Mouse (Mus musculus) adrenal gland, postnatal 4 days (tissue): ENCODE results near the gene U2af1l4. TPM values are rescaled to one million over a fixed set of nuclear protein-coding genes. Genes with fewer than 3 reads are reported as not detected.
A peak's percentile ranks its signal among the peaks of the same experiment; 100 is the strongest.

Experiments
- DNase-seq, 2 experiments: peaks; one replicate each; pipeline ENCODE4 v3.0.0; 2021 to 2022; ENCODE audit warnings: low spot score in 2 of 2, mixed read lengths in 2 of 2
- total RNA-seq, 2 experiments: library from RNA; stranded (reverse); gene quantifications; 2 replicates each; pipeline ENCODE4 v1.2.3; 2021

U2af1l4 gene
- total RNA-seq, 2 experiments from 2014 or later: 70.4 to 75.2 TPM

DNA sequence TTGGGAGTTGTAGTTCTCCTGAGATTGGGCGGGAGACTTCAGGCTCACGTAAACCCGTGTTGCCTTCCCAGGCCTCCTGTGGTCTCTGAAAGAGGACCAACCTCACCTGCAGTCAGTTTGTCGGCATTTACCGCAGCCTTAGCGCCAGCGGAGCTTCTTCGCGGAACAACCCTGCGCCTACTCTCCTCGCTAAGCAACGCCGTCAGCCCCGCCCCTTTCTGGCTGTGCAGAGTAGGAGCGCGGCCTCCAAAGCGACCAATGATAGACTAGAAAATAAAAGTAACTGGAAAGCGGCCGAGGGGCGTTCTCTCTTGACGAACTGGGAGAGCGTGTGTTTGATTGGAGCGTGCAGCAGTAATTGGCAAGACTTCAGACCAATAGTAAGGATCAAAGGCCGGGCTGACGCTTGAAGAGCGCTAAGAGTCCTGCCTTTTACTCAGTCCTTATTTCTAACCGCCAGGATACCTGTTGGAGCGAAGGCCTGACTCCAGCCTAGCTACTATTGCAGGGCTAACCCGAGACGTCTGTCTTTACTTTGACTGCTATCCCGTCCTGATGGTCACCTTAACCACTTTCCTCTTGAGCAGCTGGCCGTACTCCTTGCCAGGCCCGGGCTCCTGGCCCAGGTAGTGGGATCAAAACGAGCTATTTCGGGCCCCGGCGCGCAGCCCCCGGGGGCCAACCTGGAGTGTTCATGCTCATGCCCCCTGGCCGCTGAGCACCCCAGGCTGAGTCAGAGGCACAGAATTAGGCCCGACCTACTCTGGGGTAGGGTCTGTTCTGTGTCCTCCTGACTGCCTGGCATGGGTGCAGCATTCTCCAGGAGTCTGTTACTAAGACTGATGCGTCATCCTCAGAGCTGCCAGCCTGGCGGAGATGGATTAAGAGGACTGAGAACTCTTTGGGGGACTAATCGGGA lies 10.7 kb upstream of the U2af1l4 start, which contains the start of the genes Hspb6 and Proser3:
Hspb6 (plus strand) TSS at position 77 of the 919 bp plus-strand sequence.
Proser3 (minus strand) TSS at position 198 of the 919 bp plus-strand sequence.
- peak; percentile 76 to 96 for DNase-seq

- peak in 1 of 2 experiments; percentile 61 for DNase-seq
Observed at GRCm38 (mm10) chr7:30553021-30553589, 10.0 kb upstream of the U2af1l4 start.

- no peak for DNase-seq
Observed at GRCm38 (mm10) chr7:30553810-30554584, 9.1 kb upstream of the U2af1l4 start.

DNA sequence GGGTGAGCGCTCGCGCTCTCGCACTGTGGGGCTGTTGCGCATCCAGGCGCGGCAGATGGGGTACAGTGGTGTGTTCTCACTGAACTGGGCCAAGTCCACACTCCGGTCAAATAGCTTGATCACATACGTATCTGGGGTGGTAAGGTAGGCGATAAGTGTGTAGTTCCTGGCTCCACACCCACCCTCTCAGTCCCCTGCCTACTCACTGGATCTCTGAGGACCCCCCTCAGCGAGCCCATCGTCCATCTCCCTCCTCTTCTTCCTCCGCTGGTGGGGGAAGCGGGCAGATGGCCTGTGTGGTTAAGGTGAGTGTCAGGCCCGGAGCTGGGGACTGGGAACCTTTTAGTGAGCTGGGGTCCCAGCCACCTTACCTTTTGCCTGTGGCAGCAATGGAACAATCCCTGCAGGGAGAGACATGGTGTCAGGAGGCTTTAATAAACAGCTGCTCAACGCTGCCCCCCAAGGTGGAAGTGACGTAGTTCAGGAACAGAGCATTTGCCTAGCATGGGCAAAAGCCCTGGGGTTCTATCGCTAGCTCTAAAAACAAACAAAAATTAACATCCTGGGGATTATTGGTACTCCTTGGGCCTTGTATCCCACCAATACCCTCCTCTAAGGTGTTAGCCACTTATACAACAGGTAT lies 6.1 kb upstream of the U2af1l4 start:
- DNase-seq: no peak

GRCm38 (mm10) chr7:30557901-30558514 lies 5.1 kb upstream of the U2af1l4 start:
- DNase-seq: no peak

- DNase-seq: no peak
Observed at GRCm38 (mm10) chr7:30558656-30559442, 4.3 kb upstream of the U2af1l4 start.

GRCm38 (mm10) chr7:30559443-30559954 lies 3.6 kb upstream of the U2af1l4 start, which contains the start of gene Lin37:
Gene Lin37, minus strand, starts transcription at chr7:30559838.
- DNase-seq: peak; percentile 76 to 90

- DNase-seq: no peak
Observed at GRCm38 (mm10) chr7:30560296-30560695, 2.8 kb upstream of the U2af1l4 start.

DNA sequence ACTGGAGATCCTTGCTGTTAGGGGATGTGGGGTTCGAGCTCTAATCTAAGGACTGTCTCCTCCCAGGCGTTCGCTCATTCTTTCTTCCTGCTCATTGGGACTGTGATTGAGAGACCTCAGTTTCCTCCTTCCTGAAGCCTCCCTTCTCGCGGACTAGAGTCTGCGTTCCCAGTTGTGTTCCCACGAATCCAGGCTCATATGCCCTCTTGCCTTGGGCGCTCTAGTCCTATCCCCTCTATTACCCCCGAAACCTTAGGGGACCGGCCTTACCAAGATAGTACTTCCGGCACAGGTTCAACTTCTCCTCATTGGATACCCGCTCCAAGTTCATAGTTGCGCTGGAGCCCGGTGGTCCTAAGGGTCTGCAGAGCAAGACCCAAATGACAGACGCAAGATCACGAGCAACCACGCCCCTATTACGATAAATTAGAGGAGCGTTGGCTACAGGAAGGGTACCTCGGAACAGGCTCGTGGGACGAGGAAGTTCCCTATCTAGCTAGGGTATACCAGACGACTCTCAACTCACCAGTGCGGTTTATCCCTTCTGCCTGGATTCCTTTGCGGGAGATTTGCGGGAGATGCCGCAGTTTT lies 480 bp upstream of the U2af1l4 start:
- no peak for DNase-seq

- DNase-seq: no peak
Observed at GRCm38 (mm10) chr7:30563906-30564280, 792 bp downstream of the U2af1l4 start.

DNA sequence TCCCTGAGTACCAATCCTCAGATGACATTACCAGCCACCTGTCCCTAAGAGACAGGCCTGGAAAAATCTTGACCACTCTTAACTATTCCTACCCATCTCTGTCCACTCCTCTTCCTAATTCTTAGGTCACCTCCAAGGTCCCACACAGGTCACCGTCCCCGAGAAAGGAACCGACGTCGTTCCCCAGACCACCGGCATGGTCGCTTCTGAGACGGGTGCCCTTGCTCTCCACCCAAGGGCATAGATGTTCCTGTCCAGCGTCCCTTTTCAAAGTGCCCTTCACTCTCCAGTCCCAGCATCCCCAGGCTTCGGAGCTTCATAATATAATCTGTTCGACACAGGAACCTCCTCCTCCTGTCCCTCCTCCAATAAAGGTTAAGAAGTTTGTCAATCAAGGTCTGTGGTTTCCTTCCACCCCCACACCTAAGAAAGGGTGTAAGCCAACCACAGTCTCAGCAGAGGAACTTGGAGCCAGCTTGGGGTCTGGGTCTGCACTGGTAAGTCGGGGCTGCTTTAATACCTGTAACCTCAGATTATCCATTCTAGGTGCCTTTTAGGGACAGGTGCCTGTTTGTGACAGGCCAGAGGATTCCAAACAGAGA lies 2.0 kb downstream of the U2af1l4 start, which contains the start of gene Igflr1:
Igflr1 (plus strand) TSS at position 458 of the 602 bp plus-strand sequence.
- no peak for DNase-seq

GRCm38 (mm10) chr7:30566033-30566432 lies 2.9 kb downstream of the U2af1l4 start:
- DNase-seq: no peak

GRCm38 (mm10) chr7:30567555-30567954 lies 4.5 kb downstream of the U2af1l4 start:
- no peak for DNase-seq

DNA sequence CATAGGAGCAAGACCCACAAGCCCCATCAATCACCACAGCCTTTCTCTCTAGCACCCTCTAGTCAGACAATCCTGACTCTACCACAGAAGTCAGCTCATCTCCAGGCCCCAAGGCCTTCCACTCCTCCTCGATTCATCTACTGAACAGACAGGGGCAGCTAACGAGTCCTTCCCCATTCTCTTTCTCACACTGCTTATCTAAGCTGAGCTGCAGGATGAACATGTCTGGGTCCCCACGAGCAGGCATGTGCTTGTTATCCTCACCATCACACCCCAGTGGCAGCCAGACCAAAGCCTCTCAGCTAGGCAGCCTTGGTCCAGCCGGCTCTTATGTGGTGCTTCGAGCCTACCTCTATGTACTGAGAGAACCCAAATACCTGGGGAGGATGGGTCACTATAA lies 9.3 kb downstream of the U2af1l4 start:
- no peak for DNase-seq

GRCm38 (mm10) chr7:30572969-30573368 lies 9.9 kb downstream of the U2af1l4 start:
- no peak for DNase-seq

DNA sequence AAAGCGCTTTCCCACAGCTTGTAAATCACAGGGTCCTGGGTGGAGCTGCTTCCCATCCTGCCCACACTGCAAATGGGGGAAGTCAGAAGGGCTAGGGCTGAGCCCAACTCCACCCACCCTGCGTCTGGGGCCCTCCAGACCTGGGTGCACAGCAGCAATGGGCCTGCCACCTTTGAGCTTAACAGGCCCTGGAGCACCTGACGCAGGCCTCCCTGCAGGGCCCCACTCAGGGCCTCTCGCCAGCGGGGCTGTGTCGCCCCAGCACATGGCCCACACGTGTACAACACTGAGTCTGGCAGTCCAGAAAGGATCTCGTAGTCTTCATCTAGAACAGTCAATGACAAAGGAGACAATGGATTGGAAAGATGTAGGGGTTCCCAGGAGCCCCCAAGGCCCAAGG lies 16.8 kb downstream of the U2af1l4 start:
- no peak for DNase-seq

- DNase-seq: no peak
Observed at GRCm38 (mm10) chr7:30581547-30581946, 18.4 kb downstream of the U2af1l4 start.

DNA sequence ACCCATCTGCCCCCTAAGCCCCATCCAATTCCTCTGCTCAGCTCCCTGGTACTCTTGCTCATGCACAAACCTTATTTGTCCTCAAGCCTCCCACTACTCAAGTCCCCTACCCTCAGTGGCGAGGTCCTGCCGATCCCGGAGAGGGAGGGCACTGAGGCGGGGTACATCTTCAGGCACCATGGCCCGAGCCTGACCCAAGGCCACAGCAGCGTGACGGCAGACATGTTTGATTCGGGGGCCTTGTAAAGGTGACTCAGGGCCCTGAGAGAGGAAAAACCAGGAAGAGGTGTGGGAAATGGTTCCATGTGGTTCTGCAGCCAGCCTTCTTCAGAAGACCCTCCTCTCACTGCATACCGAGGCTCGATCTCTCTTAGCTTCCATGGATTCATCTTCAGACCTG lies 21.2 kb downstream of the U2af1l4 start:
- DNase-seq: no peak

GRCm38 (mm10) chr7:30585170-30585569 lies 22.1 kb downstream of the U2af1l4 start:
- DNase-seq: no peak
